Mouse (Mus musculus): ENCODE measurements around the gene Tnc. TPM values are rescaled to one million over a fixed set of nuclear protein-coding genes. Genes with fewer than 3 reads are reported as not detected.
"Not testable (repeated sequence)": the region's sequence is repeated elsewhere in the genome, so short reads cannot be mapped to it uniquely, and the experiment has no call there.

The Tnc gene
- polyA plus RNA-seq, 1 experiment = 29.8 TPM

GRCm38 (mm10) chr4:63969891-63970290, 76.9 kb downstream of the Tnc start:
- DNase-seq = no peak
- Histone ChIP-seq H3K4me3 (ENCODE audit: control insufficient read depth, insufficient read depth, low read length) (no peak overlapping the region), H3K4me1 (replicated peaks; ENCODE audit: control insufficient read depth, insufficient read depth, low read length) (no peaks in the 10 kb centered on the region), H3K36me3 (ENCODE audit: control insufficient read depth, insufficient read depth, low read length) (no peaks in the 10 kb centered on the region), H3K27ac (ENCODE audit: control insufficient read depth, insufficient read depth, low read length) (no peak overlapping the region), H3K27me3 (ENCODE audit: control insufficient read depth, insufficient read depth, low read length) (no peaks in the 10 kb centered on the region)
- 90% methylated on average over 3 of the region's 3 CpGs for WGBS
- TF ChIP-seq CTCF (IDR thresholded peaks at IDR 0.05; ENCODE audit: borderline replicate concordance, control insufficient read depth, extremely low read depth, insufficient read depth, low read length, poor library complexity) (no peak), POLR2A (IDR thresholded peaks at IDR 0.05; ENCODE audit: control insufficient read depth, extremely low read depth, insufficient read depth, low read length, poor library complexity) (no peak)

- Histone ChIP-seq H3K27me3 (ENCODE audit: control insufficient read depth, insufficient read depth, low read length) (no peaks in the 10 kb centered on the region), H3K27ac (ENCODE audit: control insufficient read depth, insufficient read depth, low read length) (no peak overlapping the region), H3K4me3 (ENCODE audit: control insufficient read depth, insufficient read depth, low read length) (no peak overlapping the region), H3K36me3 (ENCODE audit: control insufficient read depth, insufficient read depth, low read length) (no peaks in the 10 kb centered on the region), H3K4me1 (replicated peaks; ENCODE audit: control insufficient read depth, insufficient read depth, low read length) (no peaks in the 10 kb centered on the region)
- WGBS = 80% methylated on average over 1 of the region's 1 CpGs
- TF ChIP-seq CTCF (IDR thresholded peaks at IDR 0.05; ENCODE audit: borderline replicate concordance, control insufficient read depth, extremely low read depth, insufficient read depth, low read length, poor library complexity) (no peak), POLR2A (IDR thresholded peaks at IDR 0.05; ENCODE audit: control insufficient read depth, extremely low read depth, insufficient read depth, low read length, poor library complexity) (no peak)
- DNase-seq = no peak
Measured at GRCm38 (mm10) chr4:63963410-63963809, 83.4 kb downstream of the Tnc start.

DNA sequence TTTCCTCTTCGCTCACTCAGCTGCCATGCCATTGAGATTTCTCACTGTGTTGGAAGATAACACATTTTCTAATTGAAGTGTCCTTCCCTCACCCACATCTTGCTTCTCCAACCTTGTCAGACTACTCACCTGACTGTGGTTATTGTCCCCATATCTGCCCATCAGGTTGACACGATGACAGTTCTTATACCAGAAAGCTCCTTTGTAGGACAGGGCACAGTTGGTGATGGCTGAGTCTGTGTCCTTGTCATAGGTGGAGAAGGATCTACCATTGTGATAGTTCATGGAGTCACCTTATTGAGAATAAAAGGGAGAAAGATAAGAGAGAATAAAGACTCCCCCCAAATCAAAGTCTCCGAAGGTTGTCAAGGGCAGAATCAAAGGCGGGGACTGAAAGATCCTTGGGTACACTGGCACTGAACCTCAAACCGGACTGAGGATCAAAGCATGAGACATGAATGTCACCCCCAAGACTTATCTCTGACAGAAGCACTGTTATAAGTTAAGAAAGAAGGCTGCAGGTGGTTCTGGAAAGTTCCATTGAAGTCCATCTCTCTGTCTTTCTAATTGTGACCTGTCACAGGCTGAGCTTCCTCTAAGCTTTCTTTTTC, 84.9 kb downstream of the Tnc start:
- TF ChIP-seq CTCF (IDR thresholded peaks at IDR 0.05; ENCODE audit: borderline replicate concordance, control insufficient read depth, extremely low read depth, insufficient read depth, low read length, poor library complexity) (no peak), POLR2A (IDR thresholded peaks at IDR 0.05; ENCODE audit: control insufficient read depth, extremely low read depth, insufficient read depth, low read length, poor library complexity) (no peak)
- H3K27ac ChIP-seq (ENCODE audit: control insufficient read depth, insufficient read depth, low read length) = no peak overlapping the region
- H3K4me3 ChIP-seq (ENCODE audit: control insufficient read depth, insufficient read depth, low read length) = no peak overlapping the region
- H3K4me1 ChIP-seq (replicated peaks; ENCODE audit: control insufficient read depth, insufficient read depth, low read length) = no peaks in the 10 kb centered on the region
- DNase-seq = no peak
- no peaks in the 10 kb centered on the region for H3K36me3 ChIP-seq (ENCODE audit: control insufficient read depth, insufficient read depth, low read length)
- WGBS = 92% methylated on average over 5 of the region's 5 CpGs
- no peaks in the 10 kb centered on the region for H3K27me3 ChIP-seq (ENCODE audit: control insufficient read depth, insufficient read depth, low read length)

DNA sequence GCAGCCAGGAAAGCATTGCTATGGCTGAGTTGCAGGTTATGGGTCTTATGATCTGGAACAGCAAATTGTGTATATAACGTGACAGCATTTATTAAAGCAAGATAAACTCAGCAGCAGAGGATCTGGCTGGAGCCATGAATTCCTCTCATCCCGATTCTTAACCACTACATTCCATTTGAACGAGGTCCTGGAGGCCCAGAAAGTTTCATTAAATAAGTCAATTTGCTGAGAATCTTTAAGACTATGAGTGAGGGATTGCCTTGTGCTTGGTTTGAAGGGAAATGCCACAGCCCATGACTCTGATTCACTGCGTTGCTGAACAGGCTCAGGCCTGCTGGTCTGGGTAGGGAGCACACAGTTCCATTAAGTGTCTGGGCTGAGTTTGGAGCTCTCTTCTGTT, 88.2 kb downstream of the Tnc start:
- Histone ChIP-seq H3K36me3 (ENCODE audit: control insufficient read depth, insufficient read depth, low read length) (no peaks in the 10 kb centered on the region), H3K4me3 (ENCODE audit: control insufficient read depth, insufficient read depth, low read length) (no peak overlapping the region), H3K4me1 (replicated peaks; ENCODE audit: control insufficient read depth, insufficient read depth, low read length) (no peaks in the 10 kb centered on the region), H3K27ac (ENCODE audit: control insufficient read depth, insufficient read depth, low read length) (no peak overlapping the region), H3K27me3 (ENCODE audit: control insufficient read depth, insufficient read depth, low read length) (no peaks in the 10 kb centered on the region)
- 91% methylated on average over 4 of the region's 4 CpGs for WGBS
- TF ChIP-seq CTCF (IDR thresholded peaks at IDR 0.05; ENCODE audit: borderline replicate concordance, control insufficient read depth, extremely low read depth, insufficient read depth, low read length, poor library complexity) = no peak
- TF ChIP-seq POLR2A (IDR thresholded peaks at IDR 0.05; ENCODE audit: control insufficient read depth, extremely low read depth, insufficient read depth, low read length, poor library complexity) = no peak
- DNase-seq = no peak

DNA sequence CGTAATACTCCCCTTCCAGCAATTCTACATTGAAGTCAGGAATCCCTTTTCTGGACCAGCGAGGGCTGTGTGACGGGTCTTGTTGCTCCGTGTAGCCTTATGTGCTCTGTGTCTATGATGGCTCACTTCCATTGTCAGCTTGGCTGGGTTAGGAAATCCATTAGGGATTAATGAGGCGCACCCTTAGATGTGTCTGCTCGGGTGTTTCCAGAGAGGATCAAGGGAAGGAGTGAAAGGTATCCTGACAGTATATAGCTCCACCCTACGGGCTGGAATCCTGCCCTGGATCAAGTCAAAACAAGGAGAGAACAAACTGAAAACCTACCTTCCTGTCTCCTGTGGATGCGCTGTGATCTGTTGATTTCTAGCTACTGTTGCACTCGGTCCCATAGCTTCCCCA, 96.8 kb downstream of the Tnc start:
- Histone ChIP-seq H3K4me1 (replicated peaks; ENCODE audit: control insufficient read depth, insufficient read depth, low read length) (no peaks in the 10 kb centered on the region), H3K36me3 (ENCODE audit: control insufficient read depth, insufficient read depth, low read length) (no peaks in the 10 kb centered on the region), H3K27ac (ENCODE audit: control insufficient read depth, insufficient read depth, low read length) (no peak overlapping the region), H3K27me3 (ENCODE audit: control insufficient read depth, insufficient read depth, low read length) (no peaks in the 10 kb centered on the region), H3K4me3 (ENCODE audit: control insufficient read depth, insufficient read depth, low read length) (no peak overlapping the region)
- WGBS = 91% methylated on average over 9 of the region's 9 CpGs
- no peak for DNase-seq
- no peak for TF ChIP-seq POLR2A (IDR thresholded peaks at IDR 0.05; ENCODE audit: control insufficient read depth, extremely low read depth, insufficient read depth, low read length, poor library complexity)
- no peak for TF ChIP-seq CTCF (IDR thresholded peaks at IDR 0.05; ENCODE audit: borderline replicate concordance, control insufficient read depth, extremely low read depth, insufficient read depth, low read length, poor library complexity)

DNA sequence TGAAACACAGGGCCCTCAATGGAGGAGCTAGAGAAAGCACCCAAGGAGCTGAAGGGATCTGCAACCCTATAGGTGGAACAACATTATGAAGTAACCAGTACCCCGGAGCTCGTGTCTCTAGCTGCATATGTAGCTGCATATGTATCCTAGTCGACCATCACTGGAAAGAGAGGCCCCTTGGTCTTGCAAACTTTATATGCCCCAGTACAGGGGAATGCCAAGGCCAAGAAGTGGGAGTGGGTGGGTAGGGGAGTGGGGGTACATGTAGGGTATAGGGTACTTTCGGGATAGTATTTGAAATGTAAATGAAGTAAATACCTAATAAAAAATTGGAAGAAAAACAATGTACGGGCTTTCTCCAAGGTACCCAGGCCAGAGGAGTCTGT, 98.1 kb downstream of the Tnc start:
- H3K36me3 ChIP-seq (ENCODE audit: control insufficient read depth, insufficient read depth, low read length); H3K27me3 ChIP-seq (ENCODE audit: control insufficient read depth, insufficient read depth, low read length); H3K4me1 ChIP-seq (replicated peaks; ENCODE audit: control insufficient read depth, insufficient read depth, low read length); DNase-seq; H3K4me3 ChIP-seq (ENCODE audit: control insufficient read depth, insufficient read depth, low read length); H3K27ac ChIP-seq (ENCODE audit: control insufficient read depth, insufficient read depth, low read length): not testable (repeated sequence)
- 95% methylated on average over 5 of the region's 5 CpGs for whole genome bisulfite sequencing

GRCm38 (mm10) chr4:63948066-63948687, 98.6 kb downstream of the Tnc start:
- peak; percentile 67 for DNase-seq
- TF ChIP-seq CTCF (IDR thresholded peaks at IDR 0.05; ENCODE audit: borderline replicate concordance, control insufficient read depth, extremely low read depth, insufficient read depth, low read length, poor library complexity) (no peak), POLR2A (IDR thresholded peaks at IDR 0.05; ENCODE audit: control insufficient read depth, extremely low read depth, insufficient read depth, low read length, poor library complexity) (no peak)
- no peak overlapping the region for H3K27ac ChIP-seq (ENCODE audit: control insufficient read depth, insufficient read depth, low read length)
- 27% methylated on average over 12 of the region's 12 CpGs for WGBS
- H3K4me1 ChIP-seq (replicated peaks; ENCODE audit: control insufficient read depth, insufficient read depth, low read length) = no peaks in the 10 kb centered on the region
- H3K27me3 ChIP-seq (ENCODE audit: control insufficient read depth, insufficient read depth, low read length) = no peaks in the 10 kb centered on the region
- H3K36me3 ChIP-seq (ENCODE audit: control insufficient read depth, insufficient read depth, low read length) = no peaks in the 10 kb centered on the region
- no peak overlapping the region for H3K4me3 ChIP-seq (ENCODE audit: control insufficient read depth, insufficient read depth, low read length)
